ENCODE assay signal across 20 mouse cellular contexts in the genomic region with DNA sequence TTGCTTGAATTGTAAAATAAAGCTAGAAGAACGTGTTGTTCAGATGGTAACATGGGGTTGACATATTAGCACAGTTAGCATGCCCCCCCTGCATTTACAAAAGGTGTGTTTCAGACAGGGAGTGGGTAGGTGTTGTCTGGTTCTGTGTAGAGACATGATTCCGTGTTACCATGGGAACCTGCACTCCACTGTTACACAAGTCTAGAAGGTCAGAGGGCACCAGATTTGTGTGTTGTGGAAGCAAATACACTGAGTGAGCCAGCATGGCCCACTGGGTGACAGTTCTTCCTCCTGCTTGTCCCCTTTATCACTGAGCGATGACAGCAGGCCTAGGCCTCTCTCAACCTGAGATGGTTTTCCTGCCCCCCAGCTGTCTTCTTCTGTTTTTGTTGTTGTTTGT. TPM values are rescaled to one million over a fixed set of nuclear protein-coding genes. Genes with fewer than 3 reads are reported as not detected.
"Had no signal": no experiment of that assay in that cellular context is flagged by ENCODE, and none has a peak within 500 bp of the region (broad histone marks: within the 10 kb centered on the region; RNA-seq: fewer than 3 reads in every experiment).

No protein-coding gene starts in this region.

- H3K9me3 ChIP-seq: limb, embryonic 15.5 days; midbrain, embryonic 10.5 days; neural tube, embryonic 15.5 days had no signal

- H3K4me1 ChIP-seq: midbrain, embryonic 10.5 days; neural tube, embryonic 15.5 days had no signal

- H3K4me3 ChIP-seq: left cerebral cortex, adult 2 months; limb, embryonic 15.5 days; midbrain, embryonic 10.5 days; myocyte; neural tube, embryonic 15.5 days had no signal

- DNase-seq: kidney, adult 8-10 months; kidney, postnatal 25 days; lung, embryonic 14.5 days; lung, postnatal 4 days; midbrain, embryonic 14.5 days; right cerebral cortex, adult 18-20 months; right cerebral cortex, postnatal 25 days; thymus, postnatal 4 days had no signal

- H3K9ac ChIP-seq: limb, embryonic 15.5 days; lung, embryonic 14.5 days; neural tube, embryonic 15.5 days had no signal

- H3K4me2 ChIP-seq: limb, embryonic 15.5 days; lung, embryonic 14.5 days; neural tube, embryonic 15.5 days had no signal

- ATAC-seq: intestine, postnatal 0 days had no signal

- H3K27ac ChIP-seq: left cerebral cortex, adult 2 months; limb, embryonic 15.5 days; midbrain, embryonic 10.5 days; neural tube, embryonic 15.5 days had no signal

- H3K27me3 ChIP-seq: limb, embryonic 15.5 days; neural tube, embryonic 15.5 days had no signal

RNA-seq across cellular contexts. Expression of a gene that starts 51.2 kb away (rescaled TPM):
- total RNA-seq: layer of hippocampus, postnatal 25 days; left cerebral cortex, adult 2 months; left cerebral cortex, postnatal 25 days; megakaryocyte, adult 5-6 weeks had no signal
- polyA plus RNA-seq: kidney, embryonic 16.5 days; limb, embryonic 11.5 days; limb, embryonic 15.5 days; lung, embryonic 14.5 days; midbrain, embryonic 14.5 days; myocyte; neural tube, embryonic 11.5 days had no signal
